Mouse (Mus musculus) embryonic facial prominence, embryonic 14.5 days (tissue): ENCODE measurements around the gene Snap23. TPM values are rescaled to one million over a fixed set of nuclear protein-coding genes. Genes with fewer than 3 reads are reported as not detected.

Experiments
- ATAC-seq: fragments of 200-750 bp; cut with Nextera tagmentation; 2 replicates; pipeline ENCODE4 v1.8.0; 2017; ENCODE audit warnings: low read depth, moderate number of reproducible peaks, moderate TSS enrichment
- DNase-seq: peaks from one replicate; pipeline ENCODE4 v3.0.0-alpha.2; 2015; ENCODE audit warnings: low spot score
- H3K27ac ChIP-seq: fragments of 300-500 bp; sonication (generic); replicated peaks from 2 replicates; pipeline ENCODE4 v1.5.1; 2014; ENCODE audit warnings: low read depth, mild to moderate bottlenecking, low read length, moderate library complexity
- H3K27me3 ChIP-seq: fragments of 300-500 bp; sonication (generic); replicated peaks from 2 replicates; pipeline ENCODE4 v1.6.1; 2014; ENCODE audit warnings: low read length; ENCODE audit not compliant: control insufficient read depth, insufficient read depth
- H3K36me3 ChIP-seq: fragments of 300-500 bp; sonication (generic); 2 replicates; pipeline ENCODE4 v1.6.1; 2014; ENCODE audit warnings: low read length, mixed read lengths; ENCODE audit not compliant: control insufficient read depth, insufficient read depth
- H3K4me1 ChIP-seq: fragments of 300-500 bp; sonication (generic); 2 replicates; pipeline ENCODE4 v1.6.1; 2014; ENCODE audit warnings: antibody characterized with exemption, low read length; ENCODE audit not compliant: control insufficient read depth, insufficient read depth
- H3K4me2 ChIP-seq: fragments of 300-500 bp; sonication (generic); 2 replicates; pipeline ENCODE4 v1.6.1; 2014; ENCODE audit warnings: low read depth, mild to moderate bottlenecking, low read length, moderate library complexity, mixed read lengths
- H3K4me3 ChIP-seq: fragments of 300-500 bp; sonication (generic); 2 replicates; pipeline ENCODE4 v1.5.1; 2014; ENCODE audit warnings: low read depth, mild to moderate bottlenecking, low read length
- H3K9ac ChIP-seq: fragments of 300-500 bp; sonication (generic); 2 replicates; pipeline ENCODE4 v1.6.1; 2014; ENCODE audit warnings: low read depth, mild to moderate bottlenecking, low read length, moderate library complexity, mixed read lengths
- H3K9me3 ChIP-seq: fragments of 300-500 bp; sonication (generic); 2 replicates; pipeline ENCODE4 v1.6.1; 2016; ENCODE audit warnings: low read length; ENCODE audit not compliant: control insufficient read depth
- WGBS: fragments of 180-500 bp; shearing (Covaris S2); extraction: QIAGEN DNeasy Blood & Tissue Kit; methylation state at CpG from one replicate; pipeline ENCODE4 v1.1.7; 2014; 5-methylcytosine and 5-hydroxymethylcytosine counted together
- polyA plus RNA-seq: library from polyadenylated mRNA; unstranded; fragments of >200 nt; fragmentation: Nextera tagmentation; extraction: Ambion mirVana; gene quantifications from 2 replicates; pipeline ENCODE4 v1.2.1, GENCODE M21; 2014

The Snap23 gene
- 47.8 and 51.2 TPM in 2 replicates for polyA plus RNA-seq

DNA sequence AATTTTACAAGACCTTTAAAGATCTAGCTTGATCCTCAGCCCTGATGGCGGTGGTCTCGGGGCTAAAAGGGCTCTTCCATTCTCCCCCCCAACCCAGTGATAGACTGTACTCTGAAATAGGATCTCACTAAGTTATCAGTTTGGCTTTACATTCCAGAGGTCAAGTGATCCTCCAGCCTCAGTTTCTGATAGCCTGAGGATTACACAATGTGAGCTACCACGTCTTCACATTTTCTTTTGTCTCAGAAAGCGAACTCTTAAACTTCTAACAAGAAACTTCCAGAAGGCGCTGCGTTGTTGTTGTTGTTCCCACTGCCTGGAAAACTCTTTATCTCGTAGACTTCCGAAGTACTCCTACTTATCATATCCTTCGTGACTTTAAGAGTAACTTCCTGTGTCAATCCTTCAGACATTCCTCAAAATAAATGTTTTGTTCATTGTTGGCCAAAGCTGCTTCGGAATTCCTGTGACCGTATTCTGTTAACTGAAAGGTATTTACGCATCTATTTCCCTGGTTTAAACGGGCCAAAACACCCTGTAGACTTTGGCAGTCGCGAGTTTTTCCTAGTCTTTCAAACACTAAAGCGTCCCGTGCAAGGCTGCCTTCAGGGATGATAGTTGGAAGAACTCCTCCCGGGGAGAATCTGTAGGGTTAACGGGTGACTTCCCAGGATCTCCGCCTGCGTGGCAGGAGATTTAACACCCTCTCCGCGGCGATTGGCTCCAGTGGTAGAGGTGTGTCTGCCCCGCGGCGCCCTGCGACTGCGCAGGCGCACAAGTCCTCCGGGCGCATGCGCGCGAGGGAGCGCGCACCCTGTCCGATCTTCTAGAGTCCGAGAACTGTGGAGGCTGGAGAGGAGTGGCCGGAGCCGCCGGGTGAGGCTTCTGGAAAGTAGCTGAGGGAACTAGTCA lies at the start of gene Snap23:
Gene Snap23, plus strand, starts transcription at position 786 of the 912 bp plus-strand sequence.
- Histone ChIP-seq H3K4me2 (peak within 1 kb of the TSS; percentile 85), H3K4me3 (peak within 1 kb of the TSS; percentile 68), H3K9ac (peak within 1 kb of the TSS; percentile 85), H3K27ac (peak within 1 kb of the TSS; percentile 97), H3K27me3 (no peaks in the 10 kb centered on the region), H3K4me1 (0 out of 2 replicates have a peak, but pooled peaks cover 11% of the 10 kb centered on the region), H3K36me3 (peaks cover 5% of the 10 kb centered on the region), H3K9me3 (no peaks in the 10 kb centered on the region)
- ATAC-seq (peak; percentile 95), DNase-seq (peak; percentile 98)
- WGBS: under 1% methylated on average over 42 of the region's 42 CpGs

GRCm38 (mm10) chr2:120518547-120519210 lies 48.8 kb upstream of the Snap23 start:
- H3K27me3 ChIP-seq: no peaks in the 10 kb centered on the region
- no peak overlapping the region for H3K4me3 ChIP-seq
- H3K9me3 ChIP-seq: no peaks in the 10 kb centered on the region
- no peak overlapping the region for H3K27ac ChIP-seq
- peaks cover 98% of the 10 kb centered on the region for H3K36me3 ChIP-seq
- no peak overlapping the region for H3K4me2 ChIP-seq
- no peaks in the 10 kb centered on the region for H3K4me1 ChIP-seq
- WGBS: 95% methylated on average over 5 of the region's 5 CpGs
- H3K9ac ChIP-seq: no peak overlapping the region
- ATAC-seq (no peak), DNase-seq (no peak)

- 89% methylated on average over 5 of the region's 5 CpGs for WGBS
- H3K9me3 ChIP-seq: no peaks in the 10 kb centered on the region
- no peak for DNase-seq
- no peak overlapping the region for H3K4me2 ChIP-seq
- H3K27me3 ChIP-seq: no peaks in the 10 kb centered on the region
- H3K27ac ChIP-seq: no peak overlapping the region
- H3K4me1 ChIP-seq: no peaks in the 10 kb centered on the region
- no peak overlapping the region for H3K4me3 ChIP-seq
- ATAC-seq: no peak
- H3K9ac ChIP-seq: no peak overlapping the region; the same call in 1 of the 2 replicates
- peaks cover 92% of the 10 kb centered on the region for H3K36me3 ChIP-seq
These were observed 40.7 kb upstream of the Snap23 start for GRCm38 (mm10) chr2:120526771-120527170.

DNA sequence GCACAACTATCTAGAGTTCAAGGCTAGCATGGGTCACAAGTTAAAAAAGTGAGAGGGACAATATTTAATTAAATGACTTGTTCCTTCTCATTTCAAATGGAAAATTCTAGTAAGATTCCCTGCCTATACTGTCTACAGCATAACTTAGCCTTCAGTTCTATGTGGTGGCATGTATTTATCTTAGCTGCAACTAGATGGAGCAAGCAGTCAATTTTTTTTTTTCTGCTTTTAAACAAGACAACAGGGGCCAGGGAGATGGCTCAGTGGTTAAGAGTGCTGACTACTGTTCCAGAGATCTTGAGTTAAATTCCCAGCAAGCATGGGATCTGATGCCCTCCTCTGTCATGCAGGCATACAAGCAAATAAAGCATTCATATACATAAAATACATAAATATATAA lies 37.9 kb upstream of the Snap23 start:
- Histone ChIP-seq H3K36me3 (peaks cover 93% of the 10 kb centered on the region), H3K4me1 (no peaks in the 10 kb centered on the region)
- DNase-seq: no peak

DNA sequence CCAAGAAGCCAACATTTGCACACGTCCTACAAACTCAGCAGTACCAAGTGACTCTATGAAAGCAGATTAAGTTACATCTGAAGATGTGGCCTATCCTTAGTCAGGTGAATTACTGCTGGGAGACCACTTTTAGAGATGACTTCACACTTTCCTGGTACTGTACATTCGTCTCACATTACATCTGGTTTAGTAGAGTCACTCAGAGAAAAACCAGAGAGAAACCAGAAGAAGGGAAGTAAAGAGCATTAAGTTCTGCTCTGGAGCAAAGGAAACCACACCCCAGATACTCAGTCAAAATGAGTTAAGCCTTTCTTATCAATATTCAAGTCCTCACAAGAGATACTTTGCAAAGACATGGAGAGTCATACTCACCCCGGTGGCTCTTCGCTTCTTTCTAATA lies 36.2 kb upstream of the Snap23 start:
- ATAC-seq: no peak
- DNase-seq: no peak
- WGBS: 94% methylated on average over 4 of the region's 4 CpGs
- H3K4me1 ChIP-seq: no peaks in the 10 kb centered on the region
- H3K4me2 ChIP-seq: no peak overlapping the region
- no peak overlapping the region for H3K27ac ChIP-seq
- no peak overlapping the region for H3K4me3 ChIP-seq
- no peaks in the 10 kb centered on the region for H3K9me3 ChIP-seq
- H3K9ac ChIP-seq: no peak overlapping the region
- no peaks in the 10 kb centered on the region for H3K27me3 ChIP-seq
- peaks cover 88% of the 10 kb centered on the region for H3K36me3 ChIP-seq

More for the DNA sequence above, 37.9 kb upstream of the Snap23 start:
- H3K27me3 ChIP-seq: no peaks in the 10 kb centered on the region
- no peak overlapping the region for H3K27ac ChIP-seq
- H3K4me3 ChIP-seq: no peak overlapping the region
- H3K9me3 ChIP-seq: no peaks in the 10 kb centered on the region
- ATAC-seq: no peak
- H3K9ac ChIP-seq: no peak overlapping the region
- no peak overlapping the region for H3K4me2 ChIP-seq

DNA sequence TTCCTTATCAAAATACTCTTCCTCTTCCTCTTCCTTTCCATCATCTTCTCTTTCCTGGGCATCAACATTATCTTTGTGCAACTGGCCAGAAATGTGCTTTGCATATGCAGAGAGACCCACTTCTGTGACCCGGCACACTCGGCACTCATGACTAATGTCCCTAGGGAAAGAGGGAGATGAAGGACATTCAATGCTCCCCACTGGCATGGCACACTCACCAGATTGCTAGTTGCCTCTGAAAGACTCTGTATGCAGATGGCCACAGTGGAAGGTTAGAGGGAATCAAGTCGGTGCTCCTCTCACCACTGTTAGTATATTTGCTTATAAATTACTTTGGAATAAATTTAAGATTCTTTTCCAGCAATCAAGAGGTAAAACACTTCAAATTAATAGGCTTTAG lies 28.1 kb upstream of the Snap23 start:
- Histone ChIP-seq H3K4me1 (0 out of 2 replicates have a peak, but pooled peaks cover 4% of the 10 kb centered on the region), H3K27me3 (no peaks in the 10 kb centered on the region), H3K4me2 (no peak overlapping the region; the same call in 1 of the 2 replicates), H3K4me3 (peak overlapping the region; percentile 14), H3K9ac (no peak overlapping the region; the same call in 1 of the 2 replicates), H3K36me3 (peaks cover 25% of the 10 kb centered on the region), H3K27ac (peak overlapping the region; percentile 74), H3K9me3 (no peaks in the 10 kb centered on the region)
- 57% methylated on average over 3 of the region's 3 CpGs for WGBS
- DNase-seq (peak; percentile 19), ATAC-seq (no peak)

- Histone ChIP-seq H3K9ac (no peak overlapping the region; the same call in 1 of the 2 replicates), H3K27ac (peak overlapping the region; percentile 74), H3K4me2 (no peak overlapping the region), H3K36me3 (peaks cover 25% of the 10 kb centered on the region), H3K4me3 (peak overlapping the region; percentile 14), H3K27me3 (no peaks in the 10 kb centered on the region), H3K9me3 (no peaks in the 10 kb centered on the region), H3K4me1 (0 out of 2 replicates have a peak, but pooled peaks cover 4% of the 10 kb centered on the region)
- peak; percentile 97 for DNase-seq
- ATAC-seq: peak; percentile 94
- 4% methylated on average over 1 of the region's 1 CpGs for WGBS
These were observed 27.7 kb upstream of the Snap23 start for GRCm38 (mm10) chr2:120539778-120540208.

DNA sequence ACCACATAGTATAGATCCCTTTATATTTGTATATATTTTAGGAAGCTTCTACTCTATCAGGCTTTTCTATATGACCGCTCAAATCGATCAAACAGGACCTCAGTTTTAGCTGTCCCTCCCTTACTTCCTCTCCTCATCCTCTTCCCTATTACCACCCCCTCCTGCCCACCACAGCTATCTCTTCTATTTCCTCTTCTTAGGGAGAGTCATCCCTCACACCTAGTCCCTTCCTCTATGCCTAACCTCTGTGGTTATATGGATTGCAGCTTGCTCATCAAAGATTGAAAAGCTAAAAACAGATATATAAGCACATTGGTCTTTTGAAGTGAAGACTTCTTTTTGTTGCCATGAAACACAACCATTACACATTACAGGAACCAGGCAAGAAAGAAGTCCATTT lies 22.7 kb upstream of the Snap23 start:
- 94% methylated on average over 2 of the region's 2 CpGs for WGBS

More for the DNA sequence above, 22.7 kb upstream of the Snap23 start:
- H3K27ac ChIP-seq: no peak overlapping the region
- no peak overlapping the region for H3K9ac ChIP-seq
- no peak overlapping the region for H3K4me3 ChIP-seq
- ATAC-seq (no peak), DNase-seq (no peak)
- H3K4me1 ChIP-seq: 0 out of 2 replicates have a peak, but pooled peaks cover 4% of the 10 kb centered on the region
- H3K36me3 ChIP-seq: peaks cover 27% of the 10 kb centered on the region
- H3K9me3 ChIP-seq: no peaks in the 10 kb centered on the region
- no peaks in the 10 kb centered on the region for H3K27me3 ChIP-seq
- no peak overlapping the region for H3K4me2 ChIP-seq
